ENCODE assay signal across 15 mouse cellular contexts in the genomic region with DNA sequence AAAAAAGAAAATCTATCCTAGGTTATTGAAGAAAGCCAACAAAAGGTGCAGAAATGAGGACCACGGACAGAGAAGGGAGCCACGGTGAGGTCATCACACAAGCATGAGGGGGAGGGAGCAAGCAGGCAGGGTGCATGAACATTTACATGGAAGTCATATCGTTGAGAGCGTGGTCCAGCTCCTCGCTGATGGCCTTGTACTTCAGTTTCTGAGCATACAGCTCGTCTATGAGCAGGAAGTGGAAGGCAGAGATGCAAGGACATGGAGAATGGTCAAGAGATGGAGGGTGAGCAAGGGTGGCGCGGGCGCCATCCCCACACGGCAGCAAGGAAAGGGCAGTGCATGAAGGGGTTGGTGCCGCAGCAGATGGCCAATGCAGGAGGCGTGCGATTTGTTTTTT.
"Had no signal": no experiment of that assay in that cellular context is flagged by ENCODE, and none has a peak within 500 bp of the region (broad histone marks: within the 10 kb centered on the region; RNA-seq: fewer than 3 reads in every experiment).

No protein-coding gene starts in this region.

- H3K27ac ChIP-seq: kidney, embryonic 15.5 days; limb, embryonic 13.5 days; liver, embryonic 14.5 days; midbrain, embryonic 10.5 days; neural tube, embryonic 12.5 days had no signal

- H3K4me2 ChIP-seq: kidney, embryonic 15.5 days; limb, embryonic 13.5 days; neural tube, embryonic 12.5 days had no signal

- H3K4me1 ChIP-seq: kidney, embryonic 15.5 days; limb, embryonic 13.5 days; midbrain, embryonic 10.5 days; neural tube, embryonic 12.5 days had no signal

- H3K9me3 ChIP-seq: kidney, embryonic 15.5 days; limb, embryonic 13.5 days; neural tube, embryonic 12.5 days had no signal

- DNase-seq: kidney, adult 2 months; kidney, postnatal 14 days; left cerebral cortex, postnatal 4 days; lung, adult 18-20 months; lung, postnatal 10 days; midbrain, embryonic 14.5 days; spleen, adult 18-20 months; thymus, adult 18-20 months; thymus, postnatal 14 days had no signal

- H3K9ac ChIP-seq: kidney, embryonic 15.5 days; limb, embryonic 13.5 days; liver, embryonic 14.5 days; neural tube, embryonic 12.5 days had no signal

- H3K4me3 ChIP-seq: kidney, embryonic 15.5 days; limb, embryonic 13.5 days; midbrain, embryonic 10.5 days; neural tube, embryonic 12.5 days had no signal

- ATAC-seq: intestine, embryonic 16.5 days had no signal

- H3K27me3 ChIP-seq: kidney, embryonic 15.5 days; limb, embryonic 13.5 days; neural tube, embryonic 12.5 days had no signal
